ENCODE assay signal across 10 mouse cellular contexts in the genomic region with DNA sequence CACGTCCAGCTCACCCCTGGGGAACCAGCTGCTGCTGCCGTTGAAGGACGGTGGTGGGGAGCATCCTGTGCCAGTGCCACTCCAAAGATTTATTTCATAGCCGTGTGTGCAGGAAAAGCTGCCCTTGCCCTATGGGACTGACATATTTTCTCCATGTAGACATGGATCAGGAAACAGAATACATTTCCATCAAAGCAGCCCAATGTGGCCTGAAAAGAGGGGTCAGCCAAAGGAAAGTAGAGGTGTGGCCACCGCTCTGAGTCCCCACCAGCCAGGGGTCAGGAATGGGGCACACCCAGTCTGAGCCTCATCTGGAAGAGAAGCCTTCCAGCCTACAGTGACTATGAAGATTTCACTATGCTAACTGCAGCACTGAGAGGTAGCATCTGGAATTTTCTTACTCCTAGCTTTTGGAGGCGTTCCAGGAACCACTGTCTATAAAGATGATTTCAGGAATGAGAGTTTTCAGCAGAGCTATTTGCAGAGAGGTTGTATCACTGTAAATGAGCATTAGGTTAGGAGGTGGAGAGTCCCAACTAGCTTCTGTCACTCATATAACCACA.
DNase-seq lines count a peak whose midpoint lies in the region; ATAC-seq lines count a peak whose summit lies in the region.
"Had no signal": no experiment of that assay in that cellular context is flagged by ENCODE, and none has a peak within 500 bp of the region (broad histone marks: within the 10 kb centered on the region; RNA-seq: fewer than 3 reads in every experiment).

No protein-coding gene starts in this region.

- no peak overlapping the region for H3K4me3 ChIP-seq in heart, embryonic 12.5 days
- H3K4me3 ChIP-seq: liver, embryonic 15.5 days had no signal

- H3K4me2 ChIP-seq in heart, embryonic 12.5 days = no peak overlapping the region
- H3K4me2 ChIP-seq: liver, embryonic 15.5 days had no signal

- H3K27me3 ChIP-seq in heart, embryonic 12.5 days (replicated peaks) = no peaks in the 10 kb centered on the region
- H3K27me3 ChIP-seq: CH12.LX; liver, embryonic 15.5 days had no signal

- no peaks in the 10 kb centered on the region for H3K4me1 ChIP-seq in heart, embryonic 12.5 days (replicated peaks)
- H3K4me1 ChIP-seq: liver, embryonic 15.5 days had no signal

- H3K27ac ChIP-seq in heart, embryonic 12.5 days (ENCODE audit: poor library complexity, severe bottlenecking) = no peak overlapping the region
- H3K27ac ChIP-seq: liver, embryonic 15.5 days had no signal

- H3K9ac ChIP-seq in heart, embryonic 12.5 days = no peak overlapping the region
- H3K9ac ChIP-seq: liver, embryonic 15.5 days had no signal

- peak; percentile 10 to 18 for DNase-seq in heart, adult 18-20 months
- peak; percentile 54 for DNase-seq in urinary bladder, postnatal 14 days (ENCODE audit: low spot score)
- no peak for DNase-seq in urinary bladder, postnatal 10 days (ENCODE audit: low spot score)
- DNase-seq in kidney, postnatal 14 days = peak; percentile 43
- peak; percentile 25 to 27 for DNase-seq in urinary bladder, postnatal 36 days (ENCODE audit: low spot score in 2 of 2)
- DNase-seq in left cerebral cortex, postnatal 4 days = no peak
- no peak for DNase-seq in Muller cell, postnatal 12 days (ENCODE audit: inconsistent ontology term)

- intact Hi-C loops in left cerebral cortex, postnatal 4 days (cut with DNase I) = no loop called here

- 0 out of 2 replicates have a peak, but pooled peaks cover 4% of the 10 kb centered on the region for H3K9me3 ChIP-seq in heart, embryonic 12.5 days (replicated peaks)
- H3K9me3 ChIP-seq: liver, embryonic 15.5 days had no signal

- no peak for ATAC-seq in heart, embryonic 12.5 days (ENCODE audit: insufficient number of reproducible peaks, low FRiP score)

- WGBS in heart, embryonic 12.5 days = 51% methylated on average over 6 of the region's 6 CpGs

- no peaks in the 10 kb centered on the region for H3K36me3 ChIP-seq in heart, embryonic 12.5 days
- H3K36me3 ChIP-seq: liver, embryonic 15.5 days had no signal

Comparison
In these comparisons a context has a peak if more than half of its experiments do, and no peak if none do; other contexts are left out.
1. DNase-seq: peak in heart, adult 18-20 months (2 of 2), urinary bladder, postnatal 14 days (single experiment), kidney, postnatal 14 days (single experiment) and urinary bladder, postnatal 36 days (2 of 2); none in urinary bladder, postnatal 10 days (single experiment), left cerebral cortex, postnatal 4 days (single experiment) and Muller cell, postnatal 12 days (single experiment).